Mouse (Mus musculus) lung, adult 18-20 months (tissue): ENCODE results near the gene Wdr77.
"Not testable (repeated sequence)": the region's sequence is repeated elsewhere in the genome, so short reads cannot be mapped to it uniquely, and the experiment has no call there.

Experiments
- DNase-seq, 2 experiments: peaks; one replicate each; pipeline ENCODE4 v3.0.0; 2022; ENCODE audit warnings: mixed read lengths in 2 of 2

Gene Wdr77

DNA sequence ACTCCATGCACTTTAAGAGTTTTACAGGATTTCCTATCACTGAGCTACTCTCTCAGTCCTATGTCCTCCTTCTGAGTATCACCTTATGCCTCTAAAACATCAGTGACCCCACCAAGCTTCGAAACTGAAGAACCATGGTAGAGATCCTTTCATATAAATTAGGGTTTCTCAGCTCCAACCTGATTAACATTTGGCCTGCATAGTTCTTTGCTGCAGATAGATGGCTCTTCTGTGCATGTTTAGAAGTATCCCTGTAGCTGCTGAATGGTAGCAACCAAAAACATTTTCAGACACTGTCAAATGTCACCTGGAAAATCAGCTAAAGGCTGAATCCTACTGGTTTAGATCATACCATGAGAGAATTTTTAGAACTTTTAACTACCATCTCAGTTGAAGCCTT lies 1.9 kb upstream of the Wdr77 start:
- no peak for DNase-seq

DNA sequence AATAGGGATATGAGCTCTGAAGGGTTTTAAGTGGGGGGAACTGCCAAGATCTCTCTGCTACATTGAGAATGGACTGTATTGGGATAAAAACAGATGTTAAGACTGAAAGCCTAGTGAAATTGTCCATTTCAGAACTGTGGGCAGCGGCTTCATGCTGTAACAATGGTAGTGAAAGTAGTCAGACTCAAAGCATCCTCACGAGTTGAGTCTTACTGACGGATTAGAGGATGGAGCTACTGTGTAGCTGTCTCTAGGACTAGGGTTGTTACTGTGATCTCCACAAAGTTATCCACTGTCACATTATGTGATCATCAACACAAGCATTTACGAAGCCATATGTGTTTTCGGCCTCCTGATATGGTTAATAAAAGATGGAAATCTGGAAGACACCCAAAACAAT lies 965 bp upstream of the Wdr77 start:
- no peak for DNase-seq

DNA sequence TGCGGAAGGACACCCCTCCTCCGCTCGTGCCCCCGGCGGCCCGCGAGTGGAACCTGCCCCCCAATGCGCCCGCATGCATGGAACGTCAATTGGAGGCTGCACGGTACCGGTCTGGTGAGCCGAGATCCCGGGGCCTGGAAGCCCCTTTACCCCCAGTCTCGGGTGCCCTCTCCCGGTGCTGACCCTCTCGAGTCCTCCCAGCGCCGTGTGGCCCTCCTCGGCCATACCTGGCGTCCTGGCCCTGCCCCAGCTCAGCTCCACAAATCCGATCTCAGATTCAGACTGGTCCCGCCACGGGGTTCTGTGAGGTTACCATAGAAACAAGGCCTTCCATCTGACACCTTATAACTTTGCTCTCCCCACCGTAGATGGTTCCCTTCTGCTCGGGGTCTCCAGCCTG lies 416 bp downstream of the Wdr77 start:
- no peak for DNase-seq

DNA sequence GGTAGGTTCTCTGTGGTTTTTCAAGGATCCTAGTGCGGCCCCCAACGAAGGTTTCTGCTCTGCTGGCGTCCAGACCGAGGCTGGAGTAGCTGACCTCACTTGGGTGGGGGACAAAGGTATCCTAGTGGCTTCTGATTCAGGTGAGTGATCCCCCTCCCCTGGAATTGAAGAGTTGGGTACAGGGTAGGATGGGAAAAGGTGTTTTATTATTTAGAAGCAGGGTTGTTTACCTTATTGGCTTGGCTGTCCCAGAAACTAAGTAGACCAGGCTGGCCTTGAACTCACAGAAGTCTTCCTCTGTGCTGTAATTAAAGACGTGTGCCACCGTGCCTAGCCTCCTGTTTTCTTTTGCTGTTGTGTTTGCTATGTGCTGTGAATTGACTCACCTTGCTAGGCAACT lies 830 bp downstream of the Wdr77 start, which contains the start of gene Atp5f1:
Gene Atp5f1 (minus strand): TSS at position 101 of the 400 bp plus-strand sequence.
- DNase-seq: no peak

DNA sequence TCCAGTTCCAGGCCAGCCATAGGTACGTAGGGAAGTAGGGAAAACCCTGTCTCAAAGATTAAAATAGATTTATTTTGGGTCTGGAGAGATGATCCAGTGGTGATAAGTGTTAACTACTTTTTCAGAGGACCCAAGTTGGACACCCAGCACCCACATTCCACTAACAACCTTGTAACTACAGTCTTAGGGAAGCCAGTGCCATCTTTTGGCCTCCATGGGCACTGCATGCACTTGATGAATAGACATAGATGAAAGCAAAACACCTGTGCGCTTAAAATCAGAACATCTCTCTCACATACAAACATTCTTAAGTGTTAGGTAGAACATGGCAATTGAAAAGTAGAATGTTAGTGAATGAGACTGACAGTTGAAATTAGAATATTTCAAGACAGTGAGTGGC lies 1.5 kb downstream of the Wdr77 start:
- no peak for DNase-seq

DNA sequence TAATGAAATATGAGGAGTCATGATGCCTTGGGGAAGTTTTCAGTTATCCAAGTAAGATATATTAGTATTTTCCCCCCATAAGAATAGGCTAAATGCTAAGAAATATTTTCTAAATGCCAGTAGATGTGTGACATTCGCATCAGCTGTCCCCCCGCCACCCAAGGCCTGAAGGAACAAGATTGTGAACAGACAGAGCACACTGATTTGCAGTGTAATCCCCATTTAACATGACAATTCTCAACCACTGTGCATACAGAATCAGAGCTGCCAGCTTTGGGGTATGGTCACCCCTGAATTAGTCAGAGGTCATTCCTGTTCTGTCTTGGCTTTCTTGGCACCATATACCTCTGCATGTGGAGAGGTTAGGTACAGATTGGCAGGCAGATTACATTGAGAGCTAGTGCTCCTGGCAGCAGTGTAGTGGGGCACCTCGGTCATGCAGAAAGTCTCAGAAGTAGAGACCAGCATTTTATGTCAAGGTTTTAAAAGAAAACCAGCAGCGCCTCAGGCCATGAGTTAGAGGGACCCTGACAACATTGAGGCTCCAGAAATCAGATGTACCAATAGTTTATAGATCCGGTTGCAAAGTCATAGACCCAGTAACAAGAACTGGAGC lies 12.8 kb downstream of the Wdr77 start:
- DNase-seq: no peak

DNA sequence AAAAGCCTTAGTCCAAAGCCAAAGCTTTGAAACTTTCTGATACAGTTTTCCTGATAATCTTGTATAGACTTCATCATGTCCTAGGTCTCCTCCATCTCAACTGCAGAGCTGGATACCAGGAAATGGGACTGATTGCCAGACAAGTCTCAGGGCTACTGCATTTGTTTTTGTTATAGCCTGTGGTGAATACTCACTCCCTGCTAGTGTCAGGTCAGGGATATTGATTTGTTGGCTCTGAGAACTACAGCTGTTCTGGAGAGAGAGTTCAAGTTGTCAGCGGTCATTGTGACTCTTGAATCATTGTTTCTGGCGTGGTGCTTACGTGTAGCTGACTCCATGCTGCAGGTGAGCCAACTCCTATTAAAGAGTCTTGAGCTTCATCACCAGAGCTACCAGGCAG lies 14.2 kb downstream of the Wdr77 start, which contains the start of gene Ovgp1:
Gene Ovgp1 (plus strand): TSS at position 301 of the 400 bp plus-strand sequence.
- no peak for DNase-seq

DNA sequence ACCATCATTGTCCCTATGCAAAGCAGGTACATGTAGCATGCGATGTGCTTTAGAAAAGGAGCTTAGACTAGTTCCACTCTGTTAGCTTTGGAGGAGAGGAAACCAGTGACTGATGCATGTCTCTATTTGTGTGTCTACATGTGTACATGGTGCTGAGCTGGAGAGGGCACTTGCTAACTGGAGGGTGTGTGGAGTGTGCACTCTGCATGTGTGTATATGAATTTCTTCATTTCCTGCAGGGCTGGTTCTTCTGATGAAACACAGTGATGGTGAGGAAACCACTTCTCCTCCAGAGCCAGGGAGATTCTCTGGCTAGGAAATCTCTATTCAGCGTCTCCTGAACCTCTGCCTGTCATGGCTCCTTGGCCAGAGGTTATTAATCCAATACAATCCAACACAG lies 15.0 kb downstream of the Wdr77 start:
- peak in 1 of 2 experiments; percentile 19 for DNase-seq

DNA sequence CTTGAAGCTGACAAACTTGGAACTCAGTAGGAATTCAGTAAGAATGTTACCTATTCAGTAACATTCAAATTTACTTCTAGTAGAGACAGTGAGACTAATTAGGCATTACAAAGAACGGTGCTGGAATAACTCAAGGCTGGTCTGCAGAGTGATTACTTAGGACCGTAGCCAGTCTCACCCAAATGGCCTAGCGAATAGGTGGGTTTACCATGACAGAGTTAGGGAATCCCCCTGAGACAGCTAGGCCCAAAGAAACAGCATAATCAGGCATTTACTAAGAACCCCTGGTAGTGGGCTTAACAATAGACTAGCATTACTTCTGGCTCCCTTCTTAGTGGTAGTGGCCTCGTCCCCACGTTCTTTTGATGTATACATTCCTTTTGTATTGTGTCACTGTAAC lies 30.4 kb downstream of the Wdr77 start:
- not testable (repeated sequence) for DNase-seq

DNA sequence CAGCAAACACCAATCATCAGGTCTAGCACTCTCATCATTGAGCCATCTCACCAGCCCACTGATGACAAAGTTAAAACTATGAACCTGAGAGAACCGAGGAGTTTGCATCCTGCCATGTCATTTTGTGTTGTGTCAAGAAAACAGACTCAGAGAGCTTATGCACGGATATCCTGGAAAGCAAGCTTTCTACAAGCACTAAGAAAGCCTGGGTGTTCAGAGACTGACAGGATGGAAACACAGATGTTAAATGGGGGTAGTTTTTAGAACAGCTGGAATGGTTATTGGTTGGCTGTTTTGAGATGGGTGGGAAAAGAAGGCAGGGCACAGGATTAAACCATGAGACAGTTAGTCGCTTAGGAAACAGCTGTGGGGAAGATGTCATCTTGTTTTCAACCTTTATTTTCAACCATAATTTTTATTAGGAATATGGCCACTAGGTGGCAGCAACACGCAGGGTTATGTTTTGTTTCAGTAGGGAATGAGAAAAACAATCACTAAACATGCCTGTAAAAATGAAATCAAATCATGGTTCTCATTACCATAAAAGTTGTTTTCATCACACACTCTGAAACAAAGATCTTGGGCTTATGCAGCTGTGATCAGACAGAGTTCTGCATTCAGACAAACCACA lies 32.6 kb downstream of the Wdr77 start:
- DNase-seq: peak in 1 of 2 experiments; percentile 29

DNA sequence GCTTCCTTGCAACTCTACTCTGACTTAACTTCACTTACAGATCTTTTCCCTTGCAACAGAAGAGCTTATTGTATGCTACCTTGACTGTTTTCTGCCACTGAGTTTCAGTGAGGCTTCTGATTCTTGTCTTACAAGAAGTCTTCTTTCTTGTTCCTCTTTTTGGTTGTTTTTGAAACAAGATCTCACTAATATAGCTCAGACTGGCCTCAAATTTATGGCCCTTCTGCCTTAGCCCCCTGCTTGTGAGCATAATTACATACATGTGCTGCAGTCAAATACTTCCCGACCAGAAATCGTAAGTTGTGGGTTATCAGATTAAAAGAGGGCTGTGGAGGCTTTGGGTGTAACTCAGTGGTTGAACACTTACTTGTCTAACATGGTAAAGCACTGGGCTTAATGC lies 35.6 kb downstream of the Wdr77 start:
- DNase-seq: no peak

DNA sequence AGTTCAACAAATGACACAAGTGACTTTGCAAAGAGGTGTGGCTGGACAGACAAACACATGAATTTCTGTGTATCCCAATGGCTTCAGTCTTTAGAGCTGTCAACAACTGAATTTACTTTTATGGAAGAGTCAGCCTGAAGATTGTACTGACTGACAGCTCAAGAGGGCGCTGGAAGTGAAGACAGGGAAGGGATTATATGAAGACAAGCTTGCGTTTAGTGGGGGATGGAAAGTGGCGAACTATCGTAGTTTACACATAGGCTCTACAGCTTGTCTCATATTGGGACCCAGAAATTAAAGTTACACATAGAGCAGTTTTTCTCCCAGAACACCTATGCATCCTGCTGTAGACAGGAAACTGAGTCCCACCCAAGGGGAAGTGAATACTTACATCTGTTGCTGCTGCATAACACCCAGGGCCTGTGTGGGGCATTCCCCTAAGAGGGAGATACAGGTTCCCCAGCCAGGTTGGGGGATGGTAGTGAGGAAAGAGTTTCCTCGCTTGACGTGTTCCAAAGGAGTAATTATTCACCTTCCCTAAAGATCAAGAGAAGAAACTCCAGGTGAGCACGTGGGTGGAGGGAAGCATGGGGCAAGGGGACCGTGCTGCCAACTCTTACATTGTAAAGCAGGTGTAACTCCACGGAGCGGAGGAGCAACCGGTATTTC lies 41.7 kb downstream of the Wdr77 start:
- DNase-seq: peak in 1 of 2 experiments; percentile 8

DNA sequence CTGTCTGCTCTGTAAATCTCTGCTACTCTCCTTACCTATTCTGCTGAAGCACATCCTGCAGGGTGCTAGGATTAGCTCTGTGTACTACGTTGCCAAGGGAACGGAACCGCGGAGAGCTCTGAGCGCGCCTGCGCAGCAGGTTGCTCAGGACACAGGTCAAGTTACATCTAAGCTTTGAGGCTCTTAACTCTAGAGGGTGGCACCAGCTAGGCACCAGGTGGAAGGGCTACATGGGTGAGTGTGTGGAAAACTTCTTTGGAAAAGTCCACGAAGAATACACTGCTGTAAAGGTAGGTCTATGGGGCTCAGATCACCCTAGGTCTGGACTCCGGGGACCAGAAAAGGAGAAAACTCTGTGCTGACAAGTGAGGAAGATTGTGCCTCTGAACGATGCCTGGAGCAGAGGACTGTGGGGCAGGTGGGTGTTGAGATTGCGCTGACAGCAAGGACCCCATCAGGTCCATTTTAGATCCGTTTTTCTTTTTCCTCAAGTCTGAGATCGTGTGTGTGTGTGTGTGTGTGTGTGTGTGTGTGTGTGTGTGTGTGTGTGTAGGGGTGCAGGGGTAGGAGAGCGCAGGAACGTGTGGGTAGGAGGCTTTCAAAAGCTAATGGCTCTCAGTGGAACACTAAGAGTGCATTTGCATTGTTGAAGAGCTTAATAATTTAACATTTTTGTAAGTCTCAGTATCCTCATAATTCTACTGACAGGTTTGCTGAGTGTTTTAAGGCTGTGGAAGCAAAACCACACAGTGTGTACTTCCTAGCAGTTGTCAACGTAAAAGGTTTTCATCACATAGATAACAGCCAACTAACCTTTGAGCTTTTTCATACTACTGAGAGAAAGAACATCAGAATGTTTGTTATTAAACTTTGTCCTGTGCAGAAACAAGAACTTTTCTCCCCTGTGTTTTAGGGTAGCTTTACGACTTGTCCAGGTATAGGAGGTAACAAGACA lies 42.5 kb downstream of the Wdr77 start:
- peak; percentile 74 to 78 for DNase-seq

DNA sequence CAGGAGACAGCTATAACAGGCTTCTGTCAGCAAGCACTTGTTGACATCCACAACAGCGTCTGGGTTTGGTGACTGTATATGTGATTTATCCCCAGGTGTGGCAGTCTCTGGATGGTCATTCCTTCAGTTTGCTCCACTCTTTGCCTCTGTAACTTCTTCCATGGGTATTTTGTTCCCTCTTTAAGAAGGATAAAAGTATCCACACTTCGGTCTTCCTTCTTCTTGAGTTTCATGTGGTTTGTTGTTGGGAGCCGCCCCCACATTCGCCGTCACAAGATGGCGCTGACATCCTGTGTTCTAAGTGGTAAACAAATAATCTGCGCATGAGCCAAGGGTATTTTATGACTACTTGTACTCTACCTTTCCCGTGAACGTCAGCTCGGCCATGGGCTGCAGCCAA lies 44.2 kb downstream of the Wdr77 start:
- DNase-seq: not testable (repeated sequence)

DNA sequence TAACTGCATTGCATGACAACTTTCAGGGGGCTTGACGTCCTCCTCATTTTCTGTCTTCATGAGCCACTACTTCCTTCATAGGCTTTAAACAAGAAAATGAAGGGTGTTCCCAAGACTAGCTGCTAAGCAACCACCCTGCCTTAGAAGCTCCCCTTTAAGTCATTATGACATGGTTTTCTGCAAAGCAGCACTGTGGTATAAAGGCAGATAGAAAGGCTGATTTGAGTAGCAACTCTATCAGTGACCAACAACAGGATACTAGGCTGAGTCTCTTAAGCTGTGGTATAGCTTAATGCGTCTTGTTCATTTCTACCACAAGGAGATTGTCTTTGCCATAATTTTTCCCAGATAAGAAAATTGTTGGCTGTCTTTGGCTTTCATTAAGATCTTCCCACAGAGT lies 55.4 kb downstream of the Wdr77 start, which contains the start of gene Pifo:
Gene Pifo (minus strand): TSS at position 101 of the 400 bp plus-strand sequence.
- DNase-seq: no peak
